Comparison of ENCODE assay signal across 10 mouse cellular contexts in the genomic region with DNA sequence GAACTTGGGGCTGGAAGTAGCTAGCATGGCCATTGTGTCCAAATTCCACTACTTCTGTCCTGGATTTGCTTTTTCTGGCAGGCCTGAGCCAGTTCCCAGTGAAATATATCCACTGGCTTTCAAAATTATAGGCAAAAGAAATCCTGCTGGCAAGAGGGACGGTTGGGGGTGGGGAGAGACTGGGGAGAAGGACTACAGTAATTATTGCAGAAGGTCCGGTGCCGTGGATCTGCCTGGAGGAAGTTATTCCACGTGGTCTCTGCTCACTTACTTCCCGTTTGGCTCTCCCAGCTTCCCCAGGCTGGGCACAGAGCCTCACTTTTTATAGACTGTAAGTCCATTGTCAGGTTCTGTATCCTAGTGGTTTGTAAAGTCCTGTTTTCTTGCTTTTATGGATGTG.
DNase-seq lines count a peak whose midpoint lies in the region; ATAC-seq and TF ChIP-seq lines count a peak whose summit lies in the region.
"Had no signal": no experiment of that assay in that cellular context is flagged by ENCODE, and none has a peak within 500 bp of the region (broad histone marks: within the 10 kb centered on the region; RNA-seq: fewer than 3 reads in every experiment).

No protein-coding gene starts in this region.

- no peak overlapping the region for H3K4me3 ChIP-seq in kidney, adult 2 months (ENCODE audit: insufficient read depth, low read depth, low read length)
- no peak overlapping the region for H3K4me3 ChIP-seq in midbrain, embryonic 11.5 days (ENCODE audit: low read depth, low read length)
- H3K4me3 ChIP-seq: erythroblast, embryonic 14.5 days; lung, embryonic 15.5 days; neural tube, embryonic 13.5 days had no signal

- no peaks in the 10 kb centered on the region for H3K27me3 ChIP-seq in kidney, adult 2 months (replicated peaks; ENCODE audit: control insufficient read depth, insufficient read depth, low read length)
- no peaks in the 10 kb centered on the region; the same call in 1 of the 2 replicates for H3K27me3 ChIP-seq in midbrain, embryonic 11.5 days (ENCODE audit: control insufficient read depth, insufficient read depth, low read length)
- H3K27me3 ChIP-seq: lung, embryonic 15.5 days had no signal

- H3K4me2 ChIP-seq in midbrain, embryonic 11.5 days = no peak overlapping the region
- H3K4me2 ChIP-seq: lung, embryonic 15.5 days; neural tube, embryonic 13.5 days had no signal

- ATAC-seq in midbrain, embryonic 11.5 days (ENCODE audit: low FRiP score) = no peak

- DNase-seq in adrenal gland, adult (ENCODE audit: inconsistent age in 2 of 2, low spot score in 1 of 2) = peak; percentile 53 to 83
- peak; percentile 88 for DNase-seq in adrenal gland, postnatal 14 days
- peak; percentile 90 for DNase-seq in kidney, adult 2 months
- peak; percentile 63 for DNase-seq in lung, postnatal 14 days
- DNase-seq in midbrain, embryonic 11.5 days (ENCODE audit: low spot score, missing footprints) = no peak
- DNase-seq in left cerebral cortex, adult 8-10 months (ENCODE audit: low spot score in 2 of 2) = no peak
- DNase-seq in cerebellum, adult 8-10 months = no peak

- peaks cover 8% of the 10 kb centered on the region for H3K4me1 ChIP-seq in kidney, adult 2 months (ENCODE audit: control insufficient read depth, insufficient read depth, low read length)
- H3K4me1 ChIP-seq in midbrain, embryonic 11.5 days (ENCODE audit: control insufficient read depth, insufficient read depth, low read length) = no peaks in the 10 kb centered on the region

- no peak for TF ChIP-seq POLR2A in kidney, adult 2 months (IDR thresholded peaks at IDR 0.05; ENCODE audit: low read depth, low read length)

- TF ChIP-seq CTCF in kidney, adult 2 months (conservative IDR thresholded peaks at IDR 0.05; ENCODE audit: insufficient read depth, insufficient read length, low read depth, low read length) = no peak

- 42% methylated on average over 5 of the region's 5 CpGs for WGBS in kidney, adult 2 months
- 75% methylated on average over 5 of the region's 5 CpGs for WGBS in midbrain, embryonic 11.5 days

- no peak overlapping the region for H3K27ac ChIP-seq in kidney, adult 2 months (ENCODE audit: insufficient read depth, low read depth, low read length)
- H3K27ac ChIP-seq in midbrain, embryonic 11.5 days (ENCODE audit: low read depth, low read length) = no peak overlapping the region
- H3K27ac ChIP-seq: lung, embryonic 15.5 days; neural tube, embryonic 13.5 days had no signal

- no peaks in the 10 kb centered on the region for H3K36me3 ChIP-seq in kidney, adult 2 months (ENCODE audit: control insufficient read depth, insufficient read depth, low read length)
- H3K36me3 ChIP-seq in midbrain, embryonic 11.5 days (ENCODE audit: control insufficient read depth, insufficient read depth, low read length) = no peaks in the 10 kb centered on the region
- H3K36me3 ChIP-seq: lung, embryonic 15.5 days; neural tube, embryonic 13.5 days had no signal

- H3K9ac ChIP-seq in midbrain, embryonic 11.5 days (ENCODE audit: low read length) = no peak overlapping the region
- H3K9ac ChIP-seq: lung, embryonic 15.5 days; neural tube, embryonic 13.5 days had no signal

- H3K9me3 ChIP-seq in midbrain, embryonic 11.5 days (ENCODE audit: control insufficient read depth, low read length) = no peaks in the 10 kb centered on the region
- H3K9me3 ChIP-seq: lung, embryonic 15.5 days; neural tube, embryonic 13.5 days had no signal

Comparison
In these comparisons a context has a peak if more than half of its experiments do, and no peak if none do; other contexts are left out.
1. DNase-seq: peak in adrenal gland, adult (2 of 2), adrenal gland, postnatal 14 days (single experiment), kidney, adult 2 months (single experiment) and lung, postnatal 14 days (single experiment); none in midbrain, embryonic 11.5 days (single experiment), left cerebral cortex, adult 8-10 months (0 of 2) and cerebellum, adult 8-10 months (single experiment).